Mouse (Mus musculus) cerebellum, adult 18-20 months (tissue): ENCODE measurements around the gene Draxin.

Source experiments
- DNase-seq, 2 experiments: peaks; one replicate each; pipeline ENCODE4 v3.0.0; 2021

Draxin gene

DNA sequence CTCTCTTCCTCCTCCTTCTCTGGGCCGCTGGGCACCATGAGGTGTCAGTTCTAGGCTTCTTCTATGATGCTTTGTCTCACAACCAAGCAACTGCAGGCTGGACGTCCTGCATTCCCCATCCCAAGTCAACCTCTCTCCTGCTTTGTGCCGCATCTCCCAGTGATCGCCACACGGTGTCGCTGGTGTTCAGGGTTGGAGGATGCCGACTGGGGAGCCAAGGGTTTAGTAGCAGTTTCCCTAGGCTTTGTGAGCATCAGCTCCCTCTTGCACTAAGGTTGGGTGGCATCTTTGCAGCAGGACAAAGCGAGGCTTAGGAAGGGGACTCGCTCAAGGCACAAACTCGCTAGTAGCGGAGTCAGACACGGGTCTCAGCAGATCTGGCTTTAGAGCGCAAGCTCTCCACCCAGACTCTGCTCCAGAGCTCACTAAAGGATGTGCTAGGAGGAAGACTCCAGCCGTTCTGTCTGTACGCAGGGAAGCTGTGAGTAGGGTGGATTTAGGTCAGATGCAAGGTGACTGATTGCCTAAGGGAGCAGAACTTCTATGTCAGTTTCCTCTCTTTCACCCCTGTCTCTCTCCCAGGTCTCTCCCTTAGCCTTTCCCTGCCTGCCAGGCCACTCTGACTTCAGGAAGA lies 15.6 kb downstream of the Draxin start:
- peak; percentile 88 to 89 for DNase-seq

DNA sequence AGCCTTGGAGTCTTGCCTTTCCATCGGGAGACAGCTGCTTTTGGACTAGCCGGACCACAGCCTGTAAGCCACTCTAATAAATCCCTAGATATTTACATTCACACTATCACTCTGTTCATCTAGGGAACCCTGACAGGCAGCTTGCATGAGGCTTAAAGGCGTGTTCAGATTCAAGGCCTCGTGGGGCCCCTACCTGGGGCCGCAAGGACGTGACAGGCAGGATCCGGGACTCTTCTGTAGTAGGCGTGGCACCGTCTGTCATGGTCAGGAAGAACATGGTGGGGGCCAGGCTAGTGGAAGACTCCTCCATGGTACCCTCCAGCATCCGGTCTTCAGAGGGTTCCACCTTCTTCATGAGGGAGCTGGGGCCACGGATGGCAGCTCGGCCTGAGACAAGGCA lies 18.0 kb downstream of the Draxin start:
- no peak for DNase-seq

DNA sequence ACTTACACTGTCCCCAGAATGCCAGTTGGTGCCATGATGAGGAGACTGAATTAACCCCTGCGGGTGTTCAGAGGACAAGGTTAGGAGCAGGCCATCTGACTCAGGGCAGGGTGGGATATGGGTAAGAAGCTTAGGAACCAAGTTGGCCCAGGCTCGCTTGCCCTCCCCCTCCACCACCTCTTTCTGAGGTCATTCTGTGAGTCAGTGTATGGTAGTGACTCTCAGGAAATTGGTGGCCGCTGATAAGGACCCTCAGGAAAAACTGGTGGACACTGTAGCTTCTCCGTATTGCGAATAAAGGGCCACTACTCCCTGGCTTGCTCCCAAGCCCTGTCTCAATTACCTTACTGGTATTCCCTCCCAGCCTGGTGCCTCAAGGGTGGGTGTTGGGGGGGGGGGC lies 21.3 kb downstream of the Draxin start:
- DNase-seq, result no peak

DNA sequence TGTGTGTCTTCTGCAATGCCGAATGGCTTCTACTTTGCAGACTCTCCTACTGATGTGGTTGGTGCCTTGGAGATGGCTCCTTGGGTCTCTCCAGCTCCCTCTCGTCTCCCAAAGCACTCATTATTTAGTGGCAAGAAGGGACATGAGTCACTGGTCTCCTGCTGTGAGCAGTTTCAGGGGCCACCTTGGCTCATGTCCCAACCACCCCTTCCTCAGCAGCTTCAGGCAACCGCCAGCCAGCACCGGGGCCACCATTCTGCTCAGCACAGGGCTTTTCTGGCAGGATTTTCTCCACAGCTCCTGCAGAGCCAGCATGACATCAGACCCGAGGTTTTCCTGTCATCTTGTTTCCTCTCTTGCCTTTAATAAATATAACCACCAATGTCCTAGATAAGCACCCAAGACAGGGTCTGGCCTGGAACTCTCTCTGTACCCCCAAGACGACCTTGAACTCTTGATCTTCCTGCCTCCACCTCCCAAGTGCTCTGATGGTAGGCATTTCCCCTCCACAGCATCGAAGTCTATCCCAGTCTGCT lies 21.9 kb downstream of the Draxin start:
- DNase-seq, result no peak

DNA sequence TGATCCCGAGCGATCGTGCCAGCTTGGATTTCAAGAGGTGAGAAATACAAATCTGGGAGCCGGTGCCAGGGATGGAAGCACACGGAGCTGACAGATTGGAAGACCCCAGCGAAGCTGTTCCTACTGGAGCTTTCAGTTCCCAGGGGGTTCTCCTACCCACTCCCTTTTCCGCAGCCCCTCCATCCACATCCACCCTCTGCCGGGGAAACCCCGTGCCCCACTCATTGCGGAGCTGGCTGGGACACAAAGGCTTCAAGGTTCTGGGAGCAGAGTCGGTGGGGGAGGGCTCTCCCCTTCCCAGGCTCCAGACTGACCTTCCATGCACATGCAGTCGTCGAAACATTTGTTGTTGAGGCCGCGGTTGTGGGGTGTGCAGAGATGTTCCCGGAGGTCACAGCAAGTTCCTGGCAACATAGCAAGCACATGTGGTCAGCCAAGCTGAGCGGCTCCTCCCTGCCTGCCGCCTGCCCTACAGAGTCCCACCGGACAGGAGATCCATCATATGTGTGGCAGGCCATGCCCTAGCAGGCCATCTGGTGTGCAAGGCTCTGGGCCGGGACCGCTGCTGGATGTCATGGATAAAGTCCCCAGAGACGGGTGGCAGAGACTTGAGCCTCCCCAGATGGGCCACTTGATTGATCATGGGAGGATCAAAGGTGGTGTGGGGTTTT lies 22.7 kb downstream of the Draxin start:
- DNase-seq, result no peak

DNA sequence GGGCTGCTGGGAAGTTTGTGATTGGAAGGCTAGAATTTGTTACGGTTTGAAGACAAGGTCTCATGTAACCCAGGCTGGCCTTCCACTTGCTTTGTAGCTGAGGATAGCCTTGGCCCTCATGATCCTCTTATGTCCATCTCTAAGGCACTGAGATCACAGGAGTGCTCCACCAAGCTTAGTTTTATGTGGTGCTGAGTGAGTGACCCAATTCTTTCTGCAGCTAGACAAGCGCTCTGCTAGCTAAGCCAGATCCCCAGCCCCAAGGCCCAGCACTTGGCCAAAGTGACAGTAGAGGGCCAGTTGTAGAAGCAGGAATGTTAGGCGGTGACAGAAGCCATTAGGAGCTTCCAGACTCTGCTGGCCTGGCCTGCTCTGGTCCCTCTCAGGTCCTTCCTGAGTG lies 26.4 kb downstream of the Draxin start:
- DNase-seq, result no peak

DNA sequence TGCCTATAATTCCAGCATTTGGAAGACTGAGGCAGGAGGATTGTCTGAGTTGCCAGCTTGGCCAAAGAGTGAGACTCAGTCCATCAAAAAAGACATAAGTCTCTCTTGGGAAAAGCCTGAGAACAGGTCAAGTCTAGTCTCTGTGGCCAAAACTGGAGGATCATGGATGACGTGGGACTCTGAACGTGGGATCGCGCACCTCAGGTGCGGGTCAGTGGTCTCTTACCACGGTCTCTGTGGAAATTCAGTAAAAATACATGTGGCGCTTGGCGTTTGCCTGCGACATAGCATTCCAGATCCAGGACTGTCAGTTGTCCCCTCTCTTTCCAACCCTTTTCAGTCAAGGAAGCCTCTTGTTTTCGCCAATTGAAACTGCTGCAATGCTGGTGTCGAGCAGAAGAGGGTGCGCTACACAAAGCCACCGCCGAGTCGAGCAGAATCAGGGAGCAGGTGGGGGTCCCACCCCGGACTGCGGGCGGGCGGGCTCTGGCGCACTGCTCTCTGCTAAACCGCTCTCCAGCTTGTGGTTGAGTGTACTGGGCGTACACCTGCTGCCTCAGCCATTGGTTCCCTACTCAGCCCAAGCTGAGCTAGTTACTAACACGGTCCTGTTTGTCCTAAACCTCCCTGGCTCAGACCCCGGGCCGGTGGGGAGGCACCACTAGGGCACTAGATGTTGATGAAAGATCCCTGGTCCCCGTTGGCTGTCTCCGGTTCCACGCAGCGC lies 28.5 kb downstream of the Draxin start:
- DNase-seq, result peak; percentile 64 to 70

DNA sequence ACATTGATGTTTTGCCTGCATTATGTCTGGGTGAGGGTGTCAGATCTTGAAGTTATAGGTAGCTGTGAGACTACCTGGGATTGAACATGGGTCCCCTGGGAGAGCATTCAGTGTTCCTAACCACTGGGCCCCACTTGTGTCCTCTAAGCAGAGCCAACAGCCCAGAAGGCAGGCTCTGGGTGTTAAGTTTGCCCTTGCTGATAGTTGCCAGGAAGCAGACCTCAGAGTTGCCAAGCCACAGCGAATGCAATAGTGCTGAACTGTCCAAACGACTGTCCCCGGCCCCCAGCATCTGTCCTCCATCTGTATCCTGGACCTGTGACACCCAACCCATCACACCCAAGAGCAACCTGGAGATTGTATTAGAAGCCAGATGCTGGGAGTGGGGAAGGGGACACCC lies 31.8 kb downstream of the Draxin start:
- no peak for DNase-seq

DNA sequence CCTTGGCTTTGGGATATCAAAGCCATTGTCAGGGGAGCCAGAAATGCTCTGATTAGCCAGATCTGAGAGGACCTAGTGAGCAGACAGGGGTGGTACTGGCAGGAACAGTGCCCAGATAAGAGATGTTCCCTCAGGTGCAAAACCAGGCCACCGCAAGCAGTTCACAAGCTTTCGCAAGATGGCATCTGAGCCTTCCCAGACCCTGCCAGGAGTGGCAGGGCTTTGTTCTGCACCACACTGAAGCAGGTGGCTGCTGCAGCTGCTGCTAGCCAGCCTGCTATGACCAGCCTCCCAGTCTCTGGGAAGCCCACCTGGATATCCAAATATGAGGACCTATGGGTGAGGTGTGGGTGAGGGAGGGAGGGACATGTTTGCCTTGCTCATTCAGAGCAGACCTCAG lies 32.6 kb downstream of the Draxin start:
- no peak for DNase-seq

DNA sequence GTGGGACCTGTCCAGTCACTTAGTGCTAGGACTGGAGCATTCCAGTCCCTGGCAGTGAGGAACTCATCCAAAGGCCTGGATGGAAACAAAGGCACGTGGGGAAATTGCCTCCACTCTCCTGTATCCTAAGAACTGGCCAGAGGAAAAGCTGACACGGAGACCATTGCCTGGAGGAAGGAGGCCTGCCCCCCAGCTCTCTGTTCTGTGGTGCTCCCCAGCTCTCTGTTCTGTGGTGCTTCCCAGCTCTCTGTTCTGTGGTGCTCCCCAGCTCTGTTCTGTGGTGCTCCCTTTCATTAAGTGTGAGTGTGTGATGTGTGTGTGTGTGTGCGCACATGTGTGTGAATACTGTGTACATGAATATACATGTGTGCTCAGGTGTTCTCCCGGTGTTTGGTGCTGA lies 35.4 kb downstream of the Draxin start:
- no peak for DNase-seq

DNA sequence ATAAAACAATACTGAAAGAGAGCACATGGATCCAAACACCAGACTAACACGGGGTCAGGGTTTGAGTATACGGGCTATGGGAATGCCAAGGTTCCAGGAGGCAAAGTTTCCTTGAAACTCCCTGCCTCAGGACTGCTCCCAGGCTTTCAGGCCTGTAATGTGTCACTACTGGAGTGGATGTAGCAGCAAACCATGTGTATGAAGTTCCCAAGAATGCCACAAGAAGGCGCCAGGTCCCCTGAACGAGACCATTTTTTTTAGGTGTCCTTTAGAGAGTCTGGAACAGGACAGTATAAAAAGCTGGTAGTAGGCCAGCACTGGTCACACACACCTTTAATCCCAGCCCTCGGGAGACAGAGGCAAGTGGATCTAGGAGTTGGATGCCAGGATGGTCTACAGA lies 36.3 kb downstream of the Draxin start:
- DNase-seq, result no peak

DNA sequence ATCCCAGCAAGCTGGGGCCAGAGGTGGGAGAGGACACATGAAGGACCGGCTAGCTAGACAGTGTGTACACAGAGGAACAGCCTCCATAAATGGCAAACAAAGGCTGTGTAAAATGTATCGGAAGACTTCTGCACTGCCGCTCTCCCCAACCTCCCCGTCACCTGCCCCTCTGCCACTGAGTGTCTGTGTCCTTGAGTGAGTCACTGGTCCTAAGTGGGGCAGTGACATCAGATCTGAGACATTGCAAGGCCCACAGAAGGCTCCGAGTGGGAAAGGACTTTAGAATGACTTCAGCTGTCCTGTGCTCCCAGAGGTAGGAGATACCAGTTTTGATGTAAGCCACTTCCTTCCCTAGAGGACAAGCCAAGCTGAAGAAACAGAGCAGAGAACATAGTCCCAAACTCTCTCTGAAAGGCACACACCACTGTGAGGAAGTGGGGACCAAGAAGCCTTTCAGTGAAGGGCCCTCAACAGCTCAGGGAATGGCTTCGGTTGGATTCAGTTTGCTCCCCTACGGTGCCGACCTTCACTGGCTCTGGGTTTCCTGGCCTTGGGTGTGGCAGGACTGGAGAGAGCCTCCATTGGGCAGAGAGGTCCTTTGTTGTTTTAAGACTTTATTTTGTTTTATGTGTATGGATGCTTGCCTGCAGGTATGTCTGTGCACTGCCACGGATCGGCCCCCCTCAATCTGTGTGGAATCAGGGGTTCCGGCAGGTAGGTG lies 37.8 kb downstream of the Draxin start:
- DNase-seq, result no peak

DNA sequence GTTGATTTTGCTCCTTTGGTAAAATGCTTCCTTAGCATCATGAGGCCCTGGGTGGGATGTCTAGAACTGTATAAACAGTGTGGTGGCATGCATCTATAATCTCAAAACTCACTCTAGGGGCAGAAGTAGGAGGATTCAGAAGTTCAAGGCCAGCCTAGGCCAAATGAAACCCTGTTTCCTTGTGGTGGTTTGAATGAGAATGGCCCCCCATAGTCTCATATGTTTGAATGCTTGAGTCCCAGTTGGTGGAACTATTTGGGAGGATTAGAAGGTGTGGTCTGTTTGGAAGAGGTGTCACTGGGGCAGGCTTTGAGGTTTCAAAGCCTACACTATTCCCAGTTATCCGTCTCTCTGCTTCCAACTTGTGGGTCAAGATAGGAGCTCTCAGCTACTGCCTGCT lies 39.3 kb downstream of the Draxin start:
- no peak for DNase-seq

DNA sequence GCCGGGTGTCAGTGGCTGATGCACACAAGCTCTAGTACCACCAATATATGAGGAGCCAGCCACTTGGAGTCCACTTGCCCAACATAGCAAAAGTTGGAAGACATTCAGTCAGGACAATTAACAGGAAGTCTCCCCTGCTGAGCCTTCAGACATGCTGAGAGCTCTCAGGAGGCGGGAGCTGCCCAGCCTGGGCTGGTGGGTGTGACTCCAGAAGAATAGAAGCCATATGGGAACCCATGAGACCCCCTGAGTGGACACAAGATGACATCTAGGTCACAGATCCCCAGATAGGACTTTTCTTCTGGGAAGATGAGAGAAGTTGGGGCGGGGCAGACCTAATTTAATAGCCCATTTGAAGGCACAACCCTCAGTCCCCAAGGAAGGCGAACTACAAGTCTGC lies 41.3 kb downstream of the Draxin start:
- DNase-seq, result no peak

DNA sequence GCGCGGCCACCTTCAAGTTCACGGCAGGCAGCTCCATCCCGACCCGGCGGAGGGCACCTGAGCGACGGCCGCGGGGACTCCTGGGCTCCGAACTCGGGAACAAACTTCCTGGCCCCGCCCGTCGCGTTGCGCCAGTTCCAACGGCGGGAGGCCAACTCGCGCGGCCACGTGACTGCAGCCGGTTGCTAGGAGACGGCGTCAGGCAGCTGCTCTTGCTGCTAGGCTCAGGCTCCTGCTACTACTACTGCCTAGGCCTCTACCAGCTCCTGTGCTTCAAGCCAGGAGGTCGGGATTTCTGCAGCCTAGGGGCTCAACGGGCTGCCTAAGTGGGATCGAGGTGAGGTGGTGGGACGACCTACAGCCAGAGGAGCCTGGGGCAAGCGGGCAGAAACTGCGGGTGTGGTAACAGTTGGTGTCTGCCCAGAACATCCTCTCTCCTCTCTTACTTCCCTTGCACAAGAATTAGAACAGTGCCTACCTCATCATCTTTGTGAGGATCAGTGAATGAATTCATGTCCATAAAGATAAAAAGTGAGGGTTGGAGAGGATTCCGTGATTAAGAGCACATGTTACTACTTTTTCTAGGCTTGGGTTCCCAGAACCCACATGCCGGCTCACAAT lies 42.5 kb downstream of the Draxin start, which contains the start of gene Agtrap:
TSS of gene Agtrap (minus strand) at position 125 of the 621 bp plus-strand sequence.
- DNase-seq, result peak; percentile 95 to 96

DNA sequence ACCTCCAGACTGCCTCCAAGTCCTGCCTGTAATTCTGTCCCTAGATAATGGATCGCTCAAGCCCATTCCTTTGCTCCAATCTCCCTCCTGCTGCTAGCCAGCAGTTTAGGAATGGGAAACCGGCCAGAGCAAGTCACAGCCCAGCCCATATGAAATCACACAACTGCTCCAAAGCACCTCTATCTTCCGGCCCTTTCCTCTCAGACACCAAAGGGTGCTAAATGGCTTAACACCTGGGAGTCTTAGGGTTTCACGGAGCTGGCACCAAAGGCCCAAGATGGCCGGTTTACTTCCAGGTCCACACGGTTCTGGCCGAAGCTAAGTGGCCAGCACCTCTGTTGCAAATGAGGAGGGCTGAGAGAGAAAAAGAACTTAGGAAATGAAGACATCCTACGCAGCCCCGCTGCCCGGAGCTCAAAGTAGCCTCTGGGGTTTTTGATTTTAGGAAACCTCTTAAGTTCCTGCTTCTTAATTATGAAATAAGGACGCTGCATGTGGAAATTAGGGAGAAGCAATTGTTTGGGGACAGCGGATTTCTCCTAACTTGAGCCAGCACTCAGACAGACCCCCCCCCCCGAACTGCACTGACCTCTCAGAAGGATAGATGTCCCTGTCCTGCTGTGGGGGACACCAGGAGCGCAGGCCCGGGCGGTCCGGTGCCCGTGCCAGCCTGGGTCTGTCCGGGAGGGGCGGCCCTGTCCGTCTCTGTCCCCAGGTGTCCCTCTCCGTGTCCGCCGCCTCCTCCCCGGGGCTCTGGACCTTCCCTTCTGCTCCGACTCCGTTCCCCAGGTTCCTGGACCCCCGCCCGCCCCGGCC lies 43.2 kb downstream of the Draxin start:
- DNase-seq, result no peak

DNA sequence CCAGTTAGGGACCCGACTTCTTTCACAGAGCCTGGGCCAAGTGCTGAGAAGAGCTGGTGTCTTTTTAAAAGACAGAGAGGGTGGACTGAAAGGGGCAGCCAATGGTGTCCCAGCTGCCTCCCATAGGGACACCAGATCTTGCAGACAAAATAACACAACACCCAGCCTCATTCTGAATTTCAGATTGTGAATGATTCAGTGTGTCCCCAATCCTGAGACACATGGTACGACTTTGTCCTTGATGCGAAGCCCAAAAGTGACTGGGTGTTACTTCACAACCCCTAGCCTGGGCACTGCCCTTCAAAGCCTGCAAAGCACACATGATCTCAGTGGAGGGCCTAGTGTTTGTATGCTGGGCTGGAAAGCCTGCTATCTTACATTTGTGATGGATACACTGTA lies 44.6 kb downstream of the Draxin start:
- DNase-seq, result no peak

DNA sequence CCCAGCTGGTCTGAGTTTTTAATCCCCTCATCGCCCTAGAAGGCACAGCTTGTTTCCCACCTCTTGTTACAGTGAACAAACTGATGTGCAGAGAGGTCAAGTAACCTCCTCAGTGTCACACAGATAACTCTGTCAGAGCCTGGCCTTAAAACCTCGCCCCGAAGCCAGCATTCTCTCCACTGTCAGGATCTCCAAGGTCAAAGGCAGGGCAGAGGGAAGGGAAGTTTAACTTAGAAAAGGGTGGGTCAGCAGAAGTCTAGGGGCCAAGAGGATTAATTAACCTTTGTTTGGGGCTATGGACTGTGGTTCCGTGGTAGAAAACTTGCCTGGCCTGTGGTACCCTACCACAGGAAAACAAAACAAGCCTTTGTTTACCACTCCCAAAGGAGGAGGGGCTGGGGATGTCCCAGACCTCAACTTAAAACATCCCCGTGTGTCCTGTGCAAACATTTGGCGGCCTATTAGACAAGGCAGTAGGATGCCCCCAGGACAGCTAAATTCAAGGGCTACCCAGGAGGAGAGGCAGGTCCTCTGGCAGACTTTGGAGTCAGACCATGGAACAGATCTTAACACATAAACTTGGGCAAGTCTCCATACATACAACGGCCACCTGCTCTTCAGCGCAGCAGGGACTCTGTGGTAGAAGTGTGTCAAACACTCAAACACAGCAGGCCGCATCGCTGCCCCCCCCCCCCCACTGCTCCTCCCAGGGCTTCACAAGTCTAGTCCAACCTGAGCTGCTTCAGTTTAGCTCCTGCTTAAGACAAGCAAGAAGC lies 45.2 kb downstream of the Draxin start:
- no peak for DNase-seq

DNA sequence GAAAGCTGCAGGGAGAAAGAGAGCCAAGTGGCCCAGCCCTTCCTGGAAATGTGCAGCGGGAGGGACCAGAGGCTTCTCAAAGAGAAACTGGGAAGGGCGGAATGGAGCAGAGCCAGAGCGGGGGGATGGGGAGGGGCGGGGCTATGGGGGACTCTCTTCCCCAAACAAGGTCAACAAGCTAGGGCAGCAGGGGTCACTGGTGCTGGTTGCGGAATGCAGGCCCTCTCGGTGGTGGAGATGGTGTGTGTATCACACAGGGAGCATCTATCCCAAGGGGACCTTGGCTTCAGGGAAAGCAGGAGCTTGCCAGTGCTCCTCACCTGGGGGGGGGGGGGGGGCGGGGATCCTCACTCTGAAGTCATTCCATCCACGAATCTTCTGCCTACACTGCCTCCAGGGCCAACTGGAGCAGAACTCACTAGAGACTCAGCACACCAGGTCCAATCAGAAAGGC lies 46.2 kb downstream of the Draxin start:
- no peak for DNase-seq

DNA sequence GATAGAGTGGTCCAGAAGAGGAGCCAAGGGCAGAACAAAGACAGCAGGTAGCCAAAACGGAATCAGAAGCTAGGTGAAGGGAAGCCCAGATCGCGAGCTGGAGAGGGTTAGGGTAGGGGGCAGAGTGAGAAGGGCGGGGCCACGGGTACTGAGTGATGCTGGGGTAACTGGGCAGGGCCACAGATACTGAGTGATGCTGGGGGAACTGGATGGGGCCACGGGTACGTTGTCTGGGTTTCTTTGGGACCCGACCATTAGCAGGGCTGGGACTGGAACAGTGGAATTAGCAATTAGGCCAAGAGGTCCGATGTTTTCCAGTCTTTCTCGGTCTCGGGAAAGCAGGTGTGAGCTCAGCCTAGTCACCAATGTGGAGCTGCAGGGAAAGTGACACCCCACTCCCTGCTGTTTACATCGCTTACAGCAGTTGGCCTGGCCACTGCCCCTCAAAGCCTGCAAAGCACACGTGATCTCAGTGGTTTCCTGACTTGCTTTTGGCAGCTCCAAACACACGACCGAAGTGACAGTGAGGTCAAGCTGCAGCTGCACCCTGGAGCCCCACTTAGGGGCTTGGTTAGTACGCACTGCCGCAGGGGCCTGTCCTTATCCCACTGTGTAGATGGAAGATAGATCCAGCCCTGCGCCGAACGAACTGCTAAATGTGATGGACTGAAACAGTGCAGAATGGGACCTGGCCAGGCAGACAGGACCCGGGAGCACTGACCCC lies 47.2 kb downstream of the Draxin start:
- DNase-seq, result no peak
